Mouse (Mus musculus): ENCODE data around the gene Arel1. TPM values are rescaled to one million over a fixed set of nuclear protein-coding genes. Genes with fewer than 3 reads are reported as not detected.

The Arel1 gene
- total RNA-seq, 1 experiment, result 31.3 TPM

DNA sequence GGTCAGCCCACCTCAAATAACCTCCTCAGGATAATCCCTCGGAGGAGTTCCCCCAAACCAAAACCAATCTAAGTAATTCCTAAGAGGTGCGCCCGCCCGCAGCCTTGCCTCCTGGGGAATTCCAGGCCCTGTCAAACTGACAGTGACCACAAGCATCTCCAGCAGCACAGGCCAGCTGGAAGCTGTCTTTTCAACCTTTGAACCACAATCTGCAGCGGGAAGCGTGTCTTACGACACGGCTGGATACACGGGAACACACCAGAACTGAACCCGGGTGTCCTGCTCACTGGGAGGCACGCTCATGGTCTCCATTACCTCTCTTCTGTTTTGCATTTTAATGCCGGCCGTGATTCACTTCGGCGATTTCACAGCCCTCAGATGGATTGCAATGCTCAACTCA is 80.4 kb downstream of the Arel1 start:
- TF ChIP-seq HCFC1 (IDR thresholded peaks at IDR 0.05; ENCODE audit: borderline replicate concordance, insufficient read depth, low read length), result no peak
- TF ChIP-seq ZC3H11A (IDR thresholded peaks at IDR 0.05; ENCODE audit: borderline replicate concordance, low read depth, low read length), result no peak
- no peaks in the 10 kb centered on the region for H3K9me3 ChIP-seq (ENCODE audit: control insufficient read depth, insufficient read depth, low read depth, low read length)
- 0 out of 4 replicates have a peak, but pooled peaks cover 0 to 2% of the 10 kb centered on the region in 2 experiments for H3K4me1 ChIP-seq (ENCODE audit: control insufficient read depth in 2 of 2, insufficient read depth in 2 of 2, low read length in 2 of 2, poor library complexity in 1 of 2)
- in situ Hi-C loops (cut with MboI; ENCODE audit: low sequenced_read_pairs in 2 of 2, unreplicated experiment in 2 of 2), result no loop called here
- H3K36me3 ChIP-seq (ENCODE audit: control insufficient read depth, insufficient read depth, low read length, poor library complexity, severe bottlenecking), result no peaks in the 10 kb centered on the region
- H3K27ac ChIP-seq (ENCODE audit: insufficient read depth, low read depth, low read length, poor library complexity, severe bottlenecking), result no peak overlapping the region
- DNase-seq (ENCODE audit: low read depth, low spot score), result no peak
- no peak overlapping the region for H3K9ac ChIP-seq (ENCODE audit: insufficient read depth, low read depth, low read length, poor library complexity, severe bottlenecking)
- H3K4me3 ChIP-seq (ENCODE audit: insufficient read depth in 1 of 2, low read depth in 1 of 2, low read length in 2 of 2, poor library complexity in 1 of 2, severe bottlenecking in 1 of 2), result no peak overlapping the region

DNA sequence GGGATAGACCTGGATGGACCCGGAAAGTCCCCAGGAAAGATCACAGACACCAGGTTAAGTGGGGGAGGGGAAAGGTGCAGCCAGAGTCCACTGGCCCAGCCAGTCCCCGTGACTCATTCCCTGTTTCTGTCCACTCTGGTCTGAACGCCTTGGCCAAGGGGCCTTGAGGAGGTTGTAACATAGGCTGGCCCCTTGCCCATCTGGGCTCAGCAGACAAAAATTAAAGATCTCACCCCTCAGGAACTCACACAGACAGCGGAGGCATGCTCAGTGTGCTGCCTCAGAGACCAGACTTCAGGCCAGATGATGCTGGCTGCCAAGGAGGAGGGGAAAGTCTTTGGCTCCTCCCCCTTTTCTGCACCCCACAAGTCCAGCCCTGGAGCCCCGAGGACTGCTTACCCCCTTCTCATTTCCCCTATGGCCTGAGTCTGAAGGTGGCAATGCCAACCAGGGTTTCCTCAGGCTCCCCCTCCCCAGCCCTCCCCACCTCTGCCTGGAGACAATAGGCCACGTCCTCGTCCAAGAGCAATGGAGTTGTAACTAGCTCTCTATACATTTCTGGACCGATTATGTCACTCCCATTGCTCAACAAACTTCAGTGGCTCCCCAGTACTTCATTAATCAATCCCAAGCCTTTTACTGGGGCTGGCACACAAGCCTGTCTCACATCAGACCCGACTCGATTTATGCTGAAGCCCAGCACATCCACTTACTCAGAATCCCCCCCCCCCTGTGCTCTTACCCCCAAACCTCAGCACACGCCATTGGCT is 85.4 kb downstream of the Arel1 start:
- in situ Hi-C loops (cut with MboI; ENCODE audit: low sequenced_read_pairs in 2 of 2, unreplicated experiment in 2 of 2), result no loop called here
- DNase-seq (ENCODE audit: low read depth, low spot score), result no peak
- 0 out of 4 replicates have a peak, but pooled peaks cover 0 to 2% of the 10 kb centered on the region in 2 experiments for H3K4me1 ChIP-seq (ENCODE audit: control insufficient read depth in 2 of 2, insufficient read depth in 2 of 2, low read length in 2 of 2, poor library complexity in 1 of 2)
- H3K27ac ChIP-seq (ENCODE audit: insufficient read depth, low read depth, low read length, poor library complexity, severe bottlenecking), result no peak overlapping the region
- H3K36me3 ChIP-seq (ENCODE audit: control insufficient read depth, insufficient read depth, low read length, poor library complexity, severe bottlenecking), result no peaks in the 10 kb centered on the region
- H3K9me3 ChIP-seq (ENCODE audit: control insufficient read depth, insufficient read depth, low read depth, low read length), result no peaks in the 10 kb centered on the region
- TF ChIP-seq ZC3H11A (IDR thresholded peaks at IDR 0.05; ENCODE audit: borderline replicate concordance, low read depth, low read length) (no peak), HCFC1 (IDR thresholded peaks at IDR 0.05; ENCODE audit: borderline replicate concordance, insufficient read depth, low read length) (no peak), ZNF384 (IDR thresholded peaks at IDR 0.05; ENCODE audit: low read depth, low read length) (no peak), CHD2 (IDR thresholded peaks at IDR 0.05; ENCODE audit: low read depth, low read length) (no peak), MAFK (IDR thresholded peaks at IDR 0.05; ENCODE audit: insufficient read depth, low read depth, low read length) (no peak)
- H3K9ac ChIP-seq (ENCODE audit: insufficient read depth, low read depth, low read length, poor library complexity, severe bottlenecking), result no peak overlapping the region
- no peak overlapping the region for H3K4me3 ChIP-seq (ENCODE audit: insufficient read depth in 1 of 2, low read depth in 1 of 2, low read length in 2 of 2, poor library complexity in 1 of 2, severe bottlenecking in 1 of 2)

DNA sequence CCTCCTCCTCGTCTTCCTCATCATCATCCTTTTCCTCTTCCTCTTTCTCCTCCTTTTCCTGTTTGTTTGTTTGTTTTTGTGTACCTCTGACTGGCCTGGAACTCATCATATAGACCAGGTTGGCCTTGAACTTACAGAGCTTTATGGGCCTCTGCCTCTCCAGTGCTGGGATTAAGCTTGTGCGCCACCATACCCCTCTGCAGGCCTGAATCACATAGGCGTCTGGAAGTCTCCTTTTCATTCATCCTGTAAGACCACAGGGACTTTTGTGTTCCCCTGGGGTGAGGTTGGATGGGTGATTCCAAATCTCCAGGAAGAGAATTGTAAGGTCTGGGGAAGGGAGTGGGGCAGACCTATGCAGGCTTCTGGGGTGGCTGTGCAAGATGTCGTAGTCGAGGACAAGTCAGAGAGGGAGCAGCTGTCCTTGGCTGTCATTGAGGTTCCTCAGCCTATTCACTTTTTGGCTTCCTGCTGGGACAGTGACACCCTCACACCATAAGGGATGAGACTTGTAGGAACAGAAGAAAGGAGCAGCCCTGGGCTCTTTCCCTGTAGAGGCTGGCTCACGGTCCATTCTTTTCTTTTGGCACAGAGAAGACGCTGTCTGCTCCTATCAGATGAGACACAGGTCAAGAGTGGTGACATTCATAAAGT is 86.2 kb downstream of the Arel1 start:
- in situ Hi-C loops (cut with MboI; ENCODE audit: low sequenced_read_pairs in 2 of 2, unreplicated experiment in 2 of 2), result no loop called here
- H3K4me3 ChIP-seq (ENCODE audit: insufficient read depth in 1 of 2, low read depth in 1 of 2, low read length in 2 of 2, poor library complexity in 1 of 2, severe bottlenecking in 1 of 2), result no peak overlapping the region
- H3K4me1 ChIP-seq (ENCODE audit: control insufficient read depth in 2 of 2, insufficient read depth in 2 of 2, low read length in 2 of 2, poor library complexity in 1 of 2), result no peaks in the 10 kb centered on the region
- no peak overlapping the region for H3K9ac ChIP-seq (ENCODE audit: insufficient read depth, low read depth, low read length, poor library complexity, severe bottlenecking)
- TF ChIP-seq HCFC1 (IDR thresholded peaks at IDR 0.05; ENCODE audit: borderline replicate concordance, insufficient read depth, low read length) (no peak), MAFK (IDR thresholded peaks at IDR 0.05; ENCODE audit: insufficient read depth, low read depth, low read length) (no peak), CHD2 (IDR thresholded peaks at IDR 0.05; ENCODE audit: low read depth, low read length) (no peak), ZC3H11A (IDR thresholded peaks at IDR 0.05; ENCODE audit: borderline replicate concordance, low read depth, low read length) (no peak), ZNF384 (IDR thresholded peaks at IDR 0.05; ENCODE audit: low read depth, low read length) (no peak)
- DNase-seq (ENCODE audit: low read depth, low spot score), result no peak
- no peaks in the 10 kb centered on the region for H3K36me3 ChIP-seq (ENCODE audit: control insufficient read depth, insufficient read depth, low read length, poor library complexity, severe bottlenecking)
- H3K9me3 ChIP-seq (ENCODE audit: control insufficient read depth, insufficient read depth, low read depth, low read length), result no peaks in the 10 kb centered on the region
- no peak overlapping the region for H3K27ac ChIP-seq (ENCODE audit: insufficient read depth, low read depth, low read length, poor library complexity, severe bottlenecking)

DNA sequence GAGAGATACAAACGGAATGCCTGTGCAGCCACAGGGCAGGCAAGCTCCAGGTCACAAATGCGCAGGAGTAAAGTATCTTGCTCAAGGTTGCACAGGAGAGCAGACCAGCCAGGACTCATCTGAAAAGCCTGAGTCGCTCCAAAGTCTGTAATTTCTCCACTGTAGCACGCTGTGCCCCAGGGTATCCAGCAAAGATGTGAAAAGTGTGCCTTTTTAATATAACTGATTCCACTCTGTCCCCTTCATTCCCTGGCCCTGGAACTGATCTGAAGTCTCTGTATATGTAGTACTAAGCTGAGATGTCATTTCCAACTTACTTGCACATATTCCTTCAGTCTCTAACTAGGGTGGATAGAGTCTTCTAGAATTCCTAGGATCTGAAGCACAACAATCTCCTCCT is 87.9 kb downstream of the Arel1 start:
- no peak overlapping the region for H3K9ac ChIP-seq (ENCODE audit: insufficient read depth, low read depth, low read length, poor library complexity, severe bottlenecking)
- H3K27ac ChIP-seq (ENCODE audit: insufficient read depth, low read depth, low read length, poor library complexity, severe bottlenecking), result no peak overlapping the region
- in situ Hi-C loops (cut with MboI; ENCODE audit: low sequenced_read_pairs in 2 of 2, unreplicated experiment in 2 of 2), result no loop called here
- no peak overlapping the region for H3K4me3 ChIP-seq (ENCODE audit: insufficient read depth in 1 of 2, low read depth in 1 of 2, low read length in 2 of 2, poor library complexity in 1 of 2, severe bottlenecking in 1 of 2)
- no peak for DNase-seq (ENCODE audit: low read depth, low spot score)
- H3K9me3 ChIP-seq (ENCODE audit: control insufficient read depth, insufficient read depth, low read depth, low read length), result no peaks in the 10 kb centered on the region
- TF ChIP-seq MAFK (IDR thresholded peaks at IDR 0.05; ENCODE audit: insufficient read depth, low read depth, low read length) (no peak), HCFC1 (IDR thresholded peaks at IDR 0.05; ENCODE audit: borderline replicate concordance, insufficient read depth, low read length) (no peak), ZNF384 (IDR thresholded peaks at IDR 0.05; ENCODE audit: low read depth, low read length) (no peak), CHD2 (IDR thresholded peaks at IDR 0.05; ENCODE audit: low read depth, low read length) (no peak), ZC3H11A (IDR thresholded peaks at IDR 0.05; ENCODE audit: borderline replicate concordance, low read depth, low read length) (no peak)
- no peaks in the 10 kb centered on the region for H3K4me1 ChIP-seq (ENCODE audit: control insufficient read depth in 2 of 2, insufficient read depth in 2 of 2, low read length in 2 of 2, poor library complexity in 1 of 2)
- no peaks in the 10 kb centered on the region for H3K36me3 ChIP-seq (ENCODE audit: control insufficient read depth, insufficient read depth, low read length, poor library complexity, severe bottlenecking)
